Mouse (Mus musculus) limb, embryonic 14.5 days (tissue): ENCODE measurements at regions not wholly inside any gene's neighbourhood (a gene's known extent, or its start where the extent isn't known, plus 50 kb on each side); places are given as distances from the start of the nearest gene placed in this dataset.

Experiments
- ATAC-seq: fragments of 200-750 bp; cut with Nextera tagmentation; 2 replicates; pipeline ENCODE4 v1.8.0; 2017; ENCODE audit warnings: low read depth, moderate number of reproducible peaks, moderate TSS enrichment; ENCODE audit not compliant: low FRiP score
- DNase-seq: peaks from one replicate; pipeline ENCODE4 v3.0.0-alpha.2; 2015; ENCODE audit warnings: low spot score
- H3K27ac ChIP-seq: fragments of 300-500 bp; sonication (generic); replicated peaks from 2 replicates; pipeline ENCODE4 v1.5.1; 2014; ENCODE audit warnings: low read depth, mild to moderate bottlenecking, low read length, moderate library complexity, mixed read lengths
- H3K27me3 ChIP-seq: fragments of 300-500 bp; sonication (generic); 2 replicates; pipeline ENCODE4 v1.6.1; 2014; ENCODE audit warnings: low read length, mixed read lengths; ENCODE audit not compliant: control insufficient read depth, insufficient read depth
- H3K36me3 ChIP-seq: fragments of 300-500 bp; sonication (generic); 2 replicates; pipeline ENCODE4 v1.6.1; 2014; ENCODE audit warnings: mild to moderate bottlenecking, low read length, moderate library complexity, mixed read lengths; ENCODE audit not compliant: control insufficient read depth, insufficient read depth
- H3K4me1 ChIP-seq: fragments of 300-500 bp; sonication (generic); 2 replicates; pipeline ENCODE4 v1.6.1; 2014; ENCODE audit warnings: antibody characterized with exemption, low read length, mixed read lengths; ENCODE audit not compliant: control insufficient read depth, insufficient read depth
- H3K4me2 ChIP-seq: fragments of 300-500 bp; sonication (generic); replicated peaks from 2 replicates; pipeline ENCODE4 v1.6.1; 2014; ENCODE audit warnings: low read depth, mild to moderate bottlenecking, low read length, moderate library complexity; ENCODE audit not compliant: severe bottlenecking
- H3K4me3 ChIP-seq: fragments of 300-500 bp; sonication (generic); replicated peaks from 2 replicates; pipeline ENCODE4 v1.5.1; 2014; ENCODE audit warnings: low read length
- H3K9ac ChIP-seq: fragments of 300-500 bp; sonication (generic); 2 replicates; pipeline ENCODE4 v1.6.1; 2014; ENCODE audit warnings: mild to moderate bottlenecking, low read depth, low read length, moderate library complexity; ENCODE audit not compliant: severe bottlenecking
- H3K9me3 ChIP-seq: fragments of 300-500 bp; sonication (generic); 2 replicates; pipeline ENCODE4 v1.6.1; 2016; ENCODE audit warnings: low read length; ENCODE audit not compliant: control insufficient read depth
- POLR2A ChIP-seq: fragments of 200-500 bp; IDR thresholded peaks from 2 replicates; pipeline ENCODE4 v1.8.0; 2012; ENCODE audit warnings: inconsistent platforms, mild to moderate bottlenecking, moderate library complexity, borderline replicate concordance; ENCODE audit not compliant: insufficient read depth, insufficient read length; ENCODE audit errors: extremely low read depth
- WGBS: fragments of 180-500 bp; shearing (Covaris S2); extraction: QIAGEN DNeasy Blood & Tissue Kit; methylation state at CpG from one replicate; pipeline ENCODE4 v1.1.7; 2014; 5-methylcytosine and 5-hydroxymethylcytosine counted together

DNA sequence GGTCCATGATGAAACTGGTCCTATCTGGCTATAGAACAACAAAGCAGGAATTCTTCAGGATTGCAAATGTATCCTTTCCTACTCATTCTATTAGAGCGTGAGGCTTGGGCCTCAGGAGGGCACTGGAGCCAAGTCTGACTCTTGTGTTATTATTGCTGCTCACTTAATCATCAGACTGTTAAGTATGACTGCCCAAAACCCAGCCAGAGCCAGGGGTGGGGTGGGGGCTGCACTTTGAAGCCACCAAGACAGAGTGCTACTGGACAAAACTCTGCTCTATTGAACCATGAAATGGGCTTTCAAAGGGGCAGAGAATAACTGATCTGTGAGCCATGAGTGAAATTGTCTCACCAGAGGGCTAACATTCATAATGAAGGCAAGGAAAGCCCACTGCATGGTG is 181.7 kb upstream of the Lpp start:
- no peak for TF ChIP-seq POLR2A
- no peak overlapping the region for H3K9ac ChIP-seq
- H3K27ac ChIP-seq = no peak overlapping the region
- no peaks in the 10 kb centered on the region for H3K4me1 ChIP-seq
- 77% methylated on average over 1 of the region's 1 CpGs for WGBS
- no peaks in the 10 kb centered on the region for H3K27me3 ChIP-seq
- no peaks in the 10 kb centered on the region for H3K36me3 ChIP-seq
- no peak for DNase-seq
- no peak for ATAC-seq
- H3K4me3 ChIP-seq = no peak overlapping the region
- no peaks in the 10 kb centered on the region for H3K9me3 ChIP-seq
- no peak overlapping the region for H3K4me2 ChIP-seq

DNA sequence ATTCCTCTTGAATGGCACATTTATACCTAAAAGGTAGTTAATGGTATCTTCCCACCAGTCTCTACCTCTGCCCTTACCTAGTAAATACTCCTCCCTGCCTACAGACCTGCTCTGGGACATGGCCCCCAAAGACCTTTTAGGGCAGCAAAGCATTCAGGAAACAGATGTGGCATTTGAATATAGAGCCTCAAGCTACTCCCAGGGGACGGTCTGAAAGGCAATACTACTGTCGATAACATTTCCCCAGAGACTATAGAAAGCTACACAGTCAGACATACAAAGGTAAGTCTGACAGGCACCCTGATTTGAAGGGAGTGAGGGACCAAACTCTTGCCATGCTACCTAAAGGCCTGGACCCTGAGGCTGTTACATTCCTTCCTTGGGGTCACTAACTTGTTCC is 184.4 kb upstream of the Lpp start:
- no peak overlapping the region for H3K9ac ChIP-seq

DNA sequence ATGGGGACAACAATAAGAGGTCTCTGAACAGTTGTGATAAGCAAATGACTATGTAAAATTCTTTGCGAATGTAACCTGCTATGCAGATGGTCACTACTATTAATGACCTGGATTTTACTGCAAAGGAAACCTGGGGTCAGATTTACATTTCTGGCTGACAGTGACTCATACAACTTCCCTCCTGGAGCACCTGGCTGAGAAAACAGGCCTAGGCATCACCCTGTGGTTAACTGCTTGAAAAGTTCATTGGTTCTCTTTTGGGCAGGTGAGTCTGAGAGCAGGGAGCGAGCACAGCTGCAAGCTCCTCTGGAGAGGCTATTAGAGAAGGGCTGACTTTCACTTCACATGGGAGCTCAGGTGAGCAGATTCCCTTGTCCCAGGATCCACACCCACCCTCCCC is 185.2 kb upstream of the Lpp start:
- DNase-seq (no peak), ATAC-seq (no peak)
- TF ChIP-seq POLR2A = no peak
- WGBS = 88% methylated on average over 2 of the region's 2 CpGs
- Histone ChIP-seq H3K4me1 (peaks cover 5% of the 10 kb centered on the region; the same call in 1 of the 2 replicates), H3K9ac (no peak overlapping the region), H3K27ac (no peak overlapping the region), H3K36me3 (no peaks in the 10 kb centered on the region), H3K9me3 (no peaks in the 10 kb centered on the region), H3K4me3 (no peak overlapping the region), H3K4me2 (no peak overlapping the region), H3K27me3 (no peaks in the 10 kb centered on the region)

More for the DNA sequence above, 184.4 kb upstream of the Lpp start:
- Histone ChIP-seq H3K4me2 (no peak overlapping the region), H3K27me3 (no peaks in the 10 kb centered on the region), H3K36me3 (no peaks in the 10 kb centered on the region), H3K9me3 (no peaks in the 10 kb centered on the region), H3K4me1 (peaks cover 5% of the 10 kb centered on the region; the same call in 1 of the 2 replicates), H3K27ac (no peak overlapping the region), H3K4me3 (no peak overlapping the region)
- DNase-seq = no peak
- TF ChIP-seq POLR2A = no peak
- 59% methylated on average over 2 of the region's 2 CpGs for WGBS
- ATAC-seq = no peak

- Histone ChIP-seq H3K27me3 (no peaks in the 10 kb centered on the region), H3K36me3 (no peaks in the 10 kb centered on the region), H3K9ac (no peak overlapping the region), H3K27ac (no peak overlapping the region), H3K9me3 (no peaks in the 10 kb centered on the region), H3K4me3 (no peak overlapping the region), H3K4me1 (peaks cover 5% of the 10 kb centered on the region; the same call in 1 of the 2 replicates), H3K4me2 (no peak overlapping the region)
- ATAC-seq (no peak), DNase-seq (no peak)
- 63% methylated on average over 4 of the region's 4 CpGs for WGBS
- no peak for TF ChIP-seq POLR2A
These were observed 186.3 kb upstream of the Lpp start for GRCm38 (mm10) chr16:24207056-24207455.

- H3K27me3 ChIP-seq = no peaks in the 10 kb centered on the region
- no peak overlapping the region for H3K4me3 ChIP-seq
- no peaks in the 10 kb centered on the region for H3K9me3 ChIP-seq
- no peak overlapping the region for H3K27ac ChIP-seq
- ATAC-seq (no peak), DNase-seq (no peak)
- no peak for TF ChIP-seq POLR2A
- H3K4me1 ChIP-seq = peaks cover 5% of the 10 kb centered on the region; the same call in 1 of the 2 replicates
- no peak overlapping the region for H3K9ac ChIP-seq
- no peaks in the 10 kb centered on the region for H3K36me3 ChIP-seq
- WGBS = 78% methylated on average over 4 of the region's 4 CpGs
- no peak overlapping the region for H3K4me2 ChIP-seq
These were observed 186.8 kb upstream of the Lpp start for GRCm38 (mm10) chr16:24206461-24206861.

DNA sequence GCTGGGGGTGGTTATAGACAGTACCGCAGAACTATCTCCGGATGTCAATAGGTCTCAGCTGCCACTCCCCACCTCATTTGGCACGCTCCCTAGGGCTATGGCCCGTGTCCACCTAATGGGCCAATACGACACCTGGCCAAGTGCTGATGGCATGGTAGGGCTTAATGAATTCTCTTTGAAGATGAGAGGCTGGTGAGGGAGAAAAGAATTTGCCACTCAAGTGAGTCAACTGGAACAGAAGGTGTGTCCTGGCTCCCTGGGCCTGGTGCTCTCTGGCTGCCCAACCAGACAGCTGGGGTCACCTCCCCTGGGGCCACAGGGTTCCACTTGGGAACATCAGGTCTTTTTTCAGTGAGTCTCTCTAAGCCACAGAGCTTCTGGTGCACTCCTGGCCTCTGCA is 187.7 kb upstream of the Lpp start:
- no peak overlapping the region for H3K4me3 ChIP-seq
- no peaks in the 10 kb centered on the region for H3K27me3 ChIP-seq
- 24% methylated on average over 5 of the region's 5 CpGs for WGBS
- no peaks in the 10 kb centered on the region for H3K36me3 ChIP-seq
- H3K4me1 ChIP-seq = peaks cover 5% of the 10 kb centered on the region; the same call in 1 of the 2 replicates
- DNase-seq = no peak
- no peak overlapping the region for H3K9ac ChIP-seq
- TF ChIP-seq POLR2A = no peak
- no peak overlapping the region for H3K27ac ChIP-seq
- no peak for ATAC-seq
- H3K9me3 ChIP-seq = no peaks in the 10 kb centered on the region
- no peak overlapping the region for H3K4me2 ChIP-seq
